Mouse (Mus musculus): Measurements from ENCODE around the gene Ndufa12.

Gene Ndufa12

GRCm38 (mm10) chr10:94230172-94230981, 31.9 kb downstream of the Ndufa12 start:
- DNase-seq (ENCODE audit: low spot score), result no peak

- DNase-seq (ENCODE audit: low spot score), result no peak
Measured at GRCm38 (mm10) chr10:94231025-94231424, 32.5 kb downstream of the Ndufa12 start.

DNA sequence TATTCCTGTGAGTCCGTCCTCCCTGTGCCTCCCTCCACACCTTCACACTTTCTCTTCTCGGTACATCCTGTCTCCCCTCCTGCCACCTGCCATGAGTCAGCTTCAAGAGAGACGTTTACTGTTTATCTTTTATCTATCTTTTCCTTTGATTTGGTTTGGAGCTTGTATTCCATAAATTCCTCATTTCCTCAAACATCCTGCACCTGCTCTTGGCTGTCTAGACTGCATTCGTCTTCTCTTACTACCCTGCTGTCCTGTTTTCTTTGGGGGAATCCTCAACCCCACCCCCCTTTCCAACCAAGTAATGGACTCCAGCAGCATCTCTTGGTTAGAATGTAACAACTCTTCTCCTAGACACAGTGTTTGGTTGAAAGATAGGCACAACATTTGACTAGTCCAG, 36.7 kb downstream of the Ndufa12 start:
- DNase-seq (ENCODE audit: low spot score), result no peak

- no peak for DNase-seq (ENCODE audit: low spot score)
Measured at GRCm38 (mm10) chr10:94241346-94241745, 42.8 kb downstream of the Ndufa12 start.

GRCm38 (mm10) chr10:94247748-94248349, 49.3 kb downstream of the Ndufa12 start:
- no peak for DNase-seq (ENCODE audit: low spot score)

DNA sequence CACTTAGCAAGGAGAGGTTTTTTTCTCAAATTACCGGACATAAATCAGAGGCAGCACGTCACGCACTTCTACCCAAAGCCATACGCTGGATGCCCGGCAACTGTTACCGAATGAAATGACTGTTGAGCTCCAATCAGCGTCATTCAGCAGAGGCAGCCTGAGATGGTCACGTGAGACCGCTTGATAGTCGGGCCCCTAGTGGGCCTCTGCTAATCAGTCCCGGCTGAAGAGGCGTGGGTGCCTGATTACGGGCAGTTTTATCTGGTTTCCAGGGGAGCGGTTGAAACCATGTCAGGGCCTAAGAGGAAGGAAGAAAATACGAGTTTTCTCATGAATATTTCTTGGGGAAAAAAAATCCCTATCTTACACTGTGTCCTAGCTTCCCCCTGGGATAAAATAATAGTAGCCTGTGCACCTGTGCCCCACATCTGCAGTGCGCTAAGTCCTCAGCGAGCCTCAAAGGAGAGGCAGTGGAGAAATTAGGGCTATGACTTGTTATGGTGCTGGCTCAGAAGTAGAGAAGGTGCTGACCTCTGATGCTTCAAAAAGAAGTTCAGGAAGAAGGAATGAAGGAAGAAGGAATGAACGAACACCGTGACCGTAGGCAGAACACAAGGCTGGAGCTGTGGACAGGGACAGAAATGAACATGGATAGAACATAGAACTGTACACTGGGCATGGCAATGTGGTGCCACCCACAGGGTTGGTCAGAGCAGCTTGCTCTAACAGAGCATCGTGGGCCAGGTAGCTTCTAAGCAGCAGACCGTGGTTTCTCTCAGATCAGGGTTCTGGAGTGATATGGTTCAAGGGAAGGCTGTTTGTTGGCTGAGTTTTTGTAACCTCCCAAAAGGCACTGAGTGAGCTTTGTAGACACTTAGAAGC, 51.3 kb downstream of the Ndufa12 start:
- DNase-seq (ENCODE audit: low spot score), result no peak

DNA sequence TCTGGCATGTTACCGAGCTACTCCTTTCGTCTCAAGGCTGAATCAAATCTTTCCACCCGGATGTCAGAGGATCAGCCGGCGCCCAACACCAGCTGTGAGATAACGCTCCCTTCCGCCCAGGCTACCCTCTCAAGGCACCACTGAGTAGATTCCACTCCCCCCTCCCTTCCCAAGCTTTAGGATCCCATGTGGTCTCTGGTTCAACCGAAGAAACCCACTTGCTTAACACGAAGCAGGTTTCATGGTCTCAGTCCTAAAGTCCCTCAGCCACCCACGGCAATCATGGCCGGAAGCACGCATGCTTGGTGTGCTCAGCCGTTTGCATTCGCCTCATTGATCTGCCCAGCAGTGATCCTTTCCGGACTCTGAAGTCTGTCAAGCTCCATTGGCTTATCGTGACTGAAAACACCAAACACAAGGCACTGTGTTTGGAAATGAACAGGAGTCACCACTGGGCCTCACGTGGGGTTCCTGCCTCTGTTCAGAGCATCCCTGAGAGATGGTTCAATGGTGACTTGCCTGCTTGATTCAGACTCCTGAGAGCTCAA, 54.8 kb downstream of the Ndufa12 start:
- no peak for DNase-seq (ENCODE audit: low spot score)

GRCm38 (mm10) chr10:94254766-94255165, 56.2 kb downstream of the Ndufa12 start:
- no peak for DNase-seq (ENCODE audit: low spot score)

DNA sequence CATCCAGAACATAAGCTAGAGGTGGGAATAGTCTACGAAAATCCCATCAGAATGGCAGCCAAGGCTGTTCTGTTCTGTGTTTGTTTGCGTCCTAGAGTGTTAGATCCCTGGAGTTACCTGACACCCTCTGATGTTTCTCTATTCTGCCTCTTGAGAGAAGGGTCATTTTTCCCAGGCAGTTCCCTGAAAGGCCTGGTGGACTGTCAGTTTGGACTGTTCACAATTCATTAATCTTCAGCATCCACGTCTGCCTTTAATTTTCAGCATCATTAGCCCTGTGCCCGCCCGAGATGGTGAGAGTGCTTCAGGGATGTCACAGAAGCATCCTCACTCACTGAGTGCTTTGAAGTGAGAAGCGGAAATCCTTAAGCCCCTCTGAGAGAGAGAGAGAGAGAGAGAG, 57.2 kb downstream of the Ndufa12 start:
- no peak for DNase-seq (ENCODE audit: low spot score)

DNA sequence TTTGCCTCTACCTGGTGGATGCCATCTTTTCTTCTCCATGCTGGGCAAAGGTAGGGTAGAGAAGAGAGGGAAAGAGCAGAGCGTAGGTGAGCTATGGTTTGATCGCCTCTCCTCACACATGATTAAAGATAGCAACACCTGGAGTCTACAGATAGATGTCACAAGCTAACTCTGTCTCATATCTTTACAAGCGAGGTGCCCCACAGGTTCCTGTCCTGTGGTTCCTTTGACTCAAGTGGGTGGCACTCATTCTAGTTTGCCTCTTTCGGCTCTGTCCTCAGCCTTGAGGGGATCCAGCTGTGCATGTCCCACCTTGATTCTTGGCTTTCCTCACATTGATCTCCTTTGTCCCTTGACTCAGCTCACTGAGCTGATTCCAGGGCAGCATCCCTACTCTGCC, 58.0 kb downstream of the Ndufa12 start:
- DNase-seq (ENCODE audit: low spot score), result no peak

- no peak for DNase-seq (ENCODE audit: low spot score)
Measured at GRCm38 (mm10) chr10:94260544-94260943, 62.0 kb downstream of the Ndufa12 start.

DNA sequence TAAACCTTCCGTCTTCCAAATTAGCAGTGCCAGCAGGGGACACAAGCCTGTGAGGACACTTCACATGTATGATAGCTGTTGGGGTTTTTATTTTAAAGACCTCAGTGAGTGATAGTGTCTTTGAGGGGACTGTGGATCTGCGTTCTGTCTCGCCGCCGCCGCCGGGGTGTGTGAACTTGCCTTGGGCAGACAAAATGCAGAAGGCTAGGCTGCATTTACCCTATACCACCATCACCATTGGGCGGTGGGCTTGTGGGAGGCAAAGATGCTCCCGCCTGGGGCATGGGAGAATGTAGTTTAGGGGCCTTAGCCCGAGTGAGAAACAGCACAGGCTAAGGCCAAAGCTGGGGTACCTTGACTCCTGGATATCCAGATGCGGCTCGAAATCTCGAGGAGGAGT, 64.1 kb downstream of the Ndufa12 start:
- DNase-seq (ENCODE audit: low spot score), result no peak

DNA sequence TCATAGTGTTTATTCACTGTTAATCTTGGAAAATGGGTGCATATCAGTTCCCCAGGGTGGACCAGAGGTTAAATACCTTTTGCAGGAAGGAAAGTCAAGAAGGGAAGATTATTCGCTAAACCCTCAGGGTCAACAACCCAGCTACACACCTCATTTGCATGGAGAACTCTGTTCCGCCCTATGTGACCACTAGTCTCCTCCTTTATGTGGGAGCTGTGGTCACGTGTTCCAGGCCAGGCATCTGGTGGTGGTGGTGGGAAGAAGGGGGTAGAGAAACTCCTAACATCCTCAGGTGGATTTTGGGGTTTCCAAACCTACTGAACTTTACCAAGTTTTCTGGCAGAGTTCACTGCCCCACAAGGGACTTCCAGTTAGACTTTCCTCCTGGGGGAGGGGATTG, 64.7 kb downstream of the Ndufa12 start:
- DNase-seq (ENCODE audit: low spot score), result no peak

DNA sequence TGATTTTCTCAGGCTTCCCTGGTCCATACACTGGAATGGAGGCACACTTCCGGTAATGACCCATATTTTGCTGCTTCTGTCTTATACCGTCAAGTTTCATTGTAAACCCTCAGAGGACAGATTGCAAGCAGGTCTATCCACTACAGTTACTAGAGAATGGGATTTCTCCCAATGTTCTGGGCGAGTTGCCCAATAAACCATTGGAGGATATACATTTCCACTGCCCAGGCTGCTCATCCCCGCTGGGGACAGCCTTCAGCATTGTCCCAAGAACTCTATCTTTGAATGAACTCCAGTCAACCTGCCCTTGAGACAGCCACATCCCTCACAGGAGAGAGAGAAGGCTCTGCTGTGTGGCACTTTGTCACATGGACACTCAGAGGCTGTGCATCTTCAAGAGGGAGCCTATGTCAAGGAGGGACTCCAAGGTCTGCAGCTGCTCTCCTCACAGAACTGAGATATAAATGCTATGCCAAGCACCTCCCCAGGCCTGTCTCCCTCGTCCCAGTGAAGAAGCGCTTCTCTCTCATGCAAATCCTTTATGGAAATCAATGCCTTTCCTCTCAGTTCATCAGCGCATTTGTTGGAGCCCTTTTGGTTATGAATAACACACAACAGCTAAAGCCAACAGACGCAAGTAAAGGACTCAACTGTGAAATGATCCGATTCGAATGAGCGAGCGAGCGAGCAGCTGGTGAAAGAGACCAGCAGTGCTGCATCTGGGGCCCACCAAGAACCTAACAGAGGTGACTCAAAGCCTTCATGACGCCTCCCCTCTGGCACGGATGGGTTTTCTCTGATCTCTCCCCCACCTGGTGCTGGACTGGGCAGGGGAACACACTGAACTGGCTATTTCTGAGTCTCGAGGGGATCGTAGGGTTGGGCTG, 67.4 kb downstream of the Ndufa12 start:
- DNase-seq (ENCODE audit: low spot score), result no peak
